Mouse (Mus musculus) testis, adult 2 months (tissue): ENCODE results near the gene Hcrtr1.

ENCODE experiments used
- CTCF ChIP-seq: fragments of 200-500 bp; IDR thresholded peaks from 2 replicates; pipeline ENCODE4 v1.5.1; 2012; ENCODE audit warnings: low read depth, mild to moderate bottlenecking, inconsistent platforms, low read length, moderate library complexity; ENCODE audit not compliant: control insufficient read depth, insufficient read depth, insufficient replicate concordance
- POLR2A ChIP-seq: fragments of 200-500 bp; IDR thresholded peaks from 2 replicates; pipeline ENCODE4 v1.6.1; 2012; ENCODE audit warnings: low read depth, mild to moderate bottlenecking, inconsistent platforms, low read length, moderate library complexity; ENCODE audit not compliant: control insufficient read depth

- TF ChIP-seq CTCF, result no peak
- TF ChIP-seq POLR2A, result no peak
These were observed 18.4 kb downstream of the Hcrtr1 start for GRCm38 (mm10) chr4:130120752-130121151.
